Mouse (Mus musculus): ENCODE results near the gene Tk1. TPM values are rescaled to one million over a fixed set of nuclear protein-coding genes. Genes with fewer than 3 reads are reported as not detected.
A peak's percentile ranks its signal among the peaks of the same experiment; 100 is the strongest.

Tk1 gene
- polyA plus RNA-seq, 1 experiment from 2014 or later, result 6.2 TPM

DNA sequence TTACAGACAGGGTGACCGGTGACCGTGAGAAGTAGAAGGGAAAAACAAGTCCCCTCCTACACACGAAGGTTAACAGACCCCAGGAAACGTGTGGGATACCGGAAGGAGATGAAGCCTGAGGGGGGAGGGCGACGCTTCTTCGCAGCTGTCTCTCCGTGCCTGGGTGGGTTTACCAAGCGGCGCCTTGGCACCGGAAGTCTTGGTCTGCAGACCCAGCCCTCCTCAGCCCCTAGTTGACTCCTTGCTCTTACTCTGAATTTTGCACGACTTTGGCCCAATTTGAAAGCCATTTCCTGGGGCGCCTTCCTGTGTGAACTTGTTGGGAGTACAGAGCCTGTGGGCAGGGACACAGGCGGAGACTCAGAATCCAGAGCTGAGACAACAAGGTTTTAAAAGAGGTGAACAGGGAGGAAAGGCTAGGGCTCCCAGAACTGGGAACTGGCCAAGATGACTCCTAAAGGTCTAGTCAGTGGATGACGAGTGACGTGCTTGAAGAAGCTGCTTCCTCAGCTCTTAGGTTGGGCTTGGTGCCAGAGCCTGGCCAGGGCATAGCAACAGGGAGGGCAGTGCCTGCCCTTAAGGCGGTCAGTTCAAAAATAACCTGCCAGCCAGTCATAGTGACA lies 44.6 kb downstream of the Tk1 start:
- Histone ChIP-seq H3K36me3 (ENCODE audit: inconsistent target) (no peaks in the 10 kb centered on the region; the same call in 1 of the 2 replicates), H3K27ac (peak overlapping the region; percentile 98), H3K79me2 (ENCODE audit: inconsistent target) (no peaks in the 10 kb centered on the region), H3K4me3 (ENCODE audit: inconsistent target) (peak overlapping the region; percentile 44)
- WGBS (ENCODE audit: missing documents), result under 1% methylated on average over 18 of the region's 18 CpGs

DNA sequence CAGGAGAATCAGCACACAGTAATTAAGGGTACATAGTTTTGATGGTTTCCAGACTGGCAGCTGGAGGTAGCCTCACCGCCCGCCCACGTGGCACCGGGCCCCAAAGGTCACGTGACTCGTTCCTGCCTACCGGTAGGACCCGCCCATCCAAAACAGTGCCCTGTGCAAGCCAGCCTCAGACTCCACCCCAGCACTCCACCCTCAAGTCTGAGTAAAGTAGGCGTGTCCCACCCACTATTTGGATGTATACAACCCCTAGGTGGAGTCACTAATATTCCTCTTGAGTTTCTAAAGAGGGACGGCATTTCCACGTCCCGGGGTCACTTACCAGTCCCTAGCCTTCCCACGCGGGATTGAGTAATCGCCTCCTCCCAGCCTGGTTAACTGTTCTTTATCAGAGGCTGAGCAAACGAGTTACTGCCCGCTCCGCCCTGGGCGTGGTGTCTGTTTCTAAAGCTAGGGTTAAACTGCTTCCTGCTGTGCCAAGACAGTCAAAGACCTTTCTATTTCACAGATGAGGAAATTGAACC lies 45.2 kb downstream of the Tk1 start:
- H3K4me3 ChIP-seq (ENCODE audit: inconsistent target), result peak overlapping the region; percentile 44
- H3K27ac ChIP-seq, result peak overlapping the region; percentile 98
- no peaks in the 10 kb centered on the region; the same call in 1 of the 2 replicates for H3K36me3 ChIP-seq (ENCODE audit: inconsistent target)
- under 1% methylated on average over 19 of the region's 19 CpGs for WGBS (ENCODE audit: missing documents)
- H3K79me2 ChIP-seq (ENCODE audit: inconsistent target), result no peaks in the 10 kb centered on the region

DNA sequence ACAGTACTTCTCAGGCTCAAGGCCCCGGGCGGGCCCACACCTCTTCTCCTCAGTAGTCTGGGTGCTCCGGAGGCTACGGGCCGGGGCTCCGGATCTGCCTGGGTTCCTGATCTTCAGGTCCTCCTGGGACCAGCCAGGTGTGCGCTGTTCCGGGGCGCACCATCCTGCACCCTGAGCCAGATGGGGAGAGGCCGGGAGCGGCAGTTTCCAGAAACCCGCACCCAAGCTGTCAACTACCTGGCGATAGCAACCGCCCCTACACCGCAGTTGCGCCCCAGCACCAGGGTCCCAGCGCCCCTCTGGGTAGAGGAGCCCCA lies 45.7 kb downstream of the Tk1 start:
- WGBS (ENCODE audit: missing documents), result under 1% methylated on average over 17 of the region's 17 CpGs
- no peaks in the 10 kb centered on the region; the same call in 1 of the 2 replicates for H3K36me3 ChIP-seq (ENCODE audit: inconsistent target)

DNA sequence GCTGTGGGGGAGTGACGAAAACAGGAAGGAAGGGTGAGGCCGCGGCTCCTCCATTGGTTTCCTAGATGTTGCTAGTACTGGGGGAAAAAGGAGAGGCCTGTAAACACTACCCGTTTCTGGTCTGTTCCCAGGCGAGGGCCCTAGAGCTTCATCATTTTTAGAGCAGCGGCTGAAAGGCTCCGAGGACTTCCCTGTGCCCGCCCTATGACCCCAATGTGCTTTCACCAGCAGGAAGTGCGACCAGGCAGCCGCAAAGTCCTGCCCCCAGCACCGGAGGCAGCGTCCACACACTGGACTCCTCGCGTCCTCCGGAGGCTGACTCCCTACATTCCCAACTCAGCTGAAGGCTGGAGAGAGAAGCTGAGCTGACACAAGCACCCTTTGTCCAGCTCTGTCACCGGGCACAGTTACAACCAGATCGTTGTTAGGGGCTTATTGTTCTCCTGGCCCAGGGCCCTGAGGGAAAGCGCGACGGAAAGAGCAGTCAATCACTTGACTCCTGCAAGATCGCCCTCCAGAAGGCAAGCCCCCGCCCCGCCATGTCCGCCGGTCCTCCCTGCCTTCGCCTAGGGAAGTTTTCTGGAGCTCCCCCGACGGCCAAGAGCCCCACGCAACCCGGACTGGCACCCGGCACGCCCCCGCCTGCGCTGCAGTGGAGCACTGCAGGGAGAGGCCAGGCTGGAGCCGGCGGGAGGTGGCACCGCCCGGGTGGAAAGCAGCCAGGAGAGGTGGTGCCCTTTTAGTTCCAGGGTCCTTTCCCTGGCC lies 46.3 kb downstream of the Tk1 start:
- Histone ChIP-seq H3K36me3 (ENCODE audit: inconsistent target) (peaks cover 5% of the 10 kb centered on the region; the same call in 1 of the 2 replicates), H3K4me3 (ENCODE audit: inconsistent target) (peak overlapping the region; percentile 44), H3K27ac (peak overlapping the region; percentile 98), H3K79me2 (ENCODE audit: inconsistent target) (no peaks in the 10 kb centered on the region)
- 1% methylated on average over 38 of the region's 38 CpGs for WGBS (ENCODE audit: missing documents)

More for the DNA sequence above, 45.7 kb downstream of the Tk1 start:
- Histone ChIP-seq H3K27ac (peak overlapping the region; percentile 98), H3K4me3 (ENCODE audit: inconsistent target) (peak overlapping the region; percentile 44), H3K79me2 (ENCODE audit: inconsistent target) (no peaks in the 10 kb centered on the region)

DNA sequence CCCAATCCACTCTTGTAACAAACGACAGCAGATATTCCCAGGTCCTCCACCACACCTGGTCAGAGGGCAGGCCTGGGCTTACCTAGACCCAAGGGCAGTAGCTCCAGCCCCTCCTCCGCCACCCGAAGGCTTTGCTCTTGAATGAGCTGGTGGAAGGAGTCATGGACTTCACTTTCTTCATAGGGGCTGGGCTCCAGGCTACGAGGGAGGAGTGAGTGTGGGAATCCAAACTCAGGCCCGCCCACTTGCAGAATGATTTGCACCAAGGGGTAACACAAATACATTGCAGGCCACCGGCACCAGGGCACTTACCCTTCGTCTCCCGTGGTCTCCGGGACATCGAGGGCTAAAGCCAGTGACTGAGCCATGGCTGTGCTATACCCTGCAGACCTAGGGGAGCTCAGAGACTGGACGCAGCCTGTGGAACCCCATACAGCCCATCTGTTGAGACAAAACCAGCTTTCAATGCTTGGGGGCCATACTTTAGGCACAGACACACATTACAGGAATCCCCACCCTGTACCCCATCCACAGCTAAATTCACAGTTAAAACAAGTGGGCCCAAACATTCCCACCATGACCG lies 47.0 kb downstream of the Tk1 start:
- Histone ChIP-seq H3K79me2 (ENCODE audit: inconsistent target) (no peaks in the 10 kb centered on the region), H3K4me3 (ENCODE audit: inconsistent target) (peak overlapping the region; percentile 44; the same call in 1 of the 2 replicates), H3K27ac (peak overlapping the region; percentile 98), H3K36me3 (ENCODE audit: inconsistent target) (peaks cover 9% of the 10 kb centered on the region; the same call in 1 of the 2 replicates)
- 21% methylated on average over 12 of the region's 12 CpGs for WGBS (ENCODE audit: missing documents)

DNA sequence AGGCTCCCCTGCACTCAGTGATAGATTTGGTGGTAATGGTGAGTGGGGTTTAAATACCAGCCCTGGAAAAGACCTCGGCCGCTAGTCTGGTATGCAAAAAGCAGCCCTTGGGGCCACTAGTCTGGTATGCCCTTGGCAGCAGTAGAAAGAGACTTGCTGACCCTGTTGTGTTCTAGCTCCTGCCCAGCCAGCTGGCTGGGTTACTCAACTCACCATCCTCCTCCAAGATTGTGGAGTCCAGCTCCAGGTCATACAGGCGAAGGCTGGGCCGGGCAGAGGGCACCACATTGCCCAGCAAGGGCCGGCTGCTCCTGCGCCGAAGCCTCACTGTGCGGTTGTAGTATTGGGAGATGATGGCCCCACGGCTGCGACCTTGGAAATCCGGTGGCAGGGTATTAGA lies 47.9 kb downstream of the Tk1 start:
- H3K79me2 ChIP-seq (ENCODE audit: inconsistent target), result no peaks in the 10 kb centered on the region
- H3K36me3 ChIP-seq (ENCODE audit: inconsistent target), result peaks cover 19% of the 10 kb centered on the region; the same call in 1 of the 2 replicates
- no peak overlapping the region for H3K27ac ChIP-seq
- no peak overlapping the region for H3K4me3 ChIP-seq (ENCODE audit: inconsistent target)
- 91% methylated on average over 8 of the region's 11 CpGs for WGBS (ENCODE audit: missing documents)

DNA sequence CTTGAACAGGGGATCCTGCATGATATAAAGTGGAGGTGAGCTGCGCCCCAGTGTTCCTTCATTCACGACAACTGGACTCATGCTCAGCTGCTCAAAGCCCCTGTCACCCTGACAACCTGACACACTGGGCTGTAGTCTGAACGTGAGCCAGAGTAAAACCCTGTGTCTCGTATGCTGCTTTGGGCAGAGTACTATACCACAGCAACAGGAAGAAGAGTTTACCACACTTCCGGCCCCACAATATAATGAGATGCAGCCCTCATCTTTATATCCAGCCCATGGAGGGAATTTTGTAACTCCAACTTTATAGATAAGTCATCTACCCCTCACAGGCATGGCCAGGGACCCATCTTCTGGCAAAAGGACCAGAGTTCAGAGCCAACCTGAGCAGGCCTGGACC lies 48.8 kb downstream of the Tk1 start:
- 39% methylated on average over 5 of the region's 5 CpGs for WGBS (ENCODE audit: missing documents)
- H3K4me3 ChIP-seq (ENCODE audit: inconsistent target), result no peak overlapping the region

DNA sequence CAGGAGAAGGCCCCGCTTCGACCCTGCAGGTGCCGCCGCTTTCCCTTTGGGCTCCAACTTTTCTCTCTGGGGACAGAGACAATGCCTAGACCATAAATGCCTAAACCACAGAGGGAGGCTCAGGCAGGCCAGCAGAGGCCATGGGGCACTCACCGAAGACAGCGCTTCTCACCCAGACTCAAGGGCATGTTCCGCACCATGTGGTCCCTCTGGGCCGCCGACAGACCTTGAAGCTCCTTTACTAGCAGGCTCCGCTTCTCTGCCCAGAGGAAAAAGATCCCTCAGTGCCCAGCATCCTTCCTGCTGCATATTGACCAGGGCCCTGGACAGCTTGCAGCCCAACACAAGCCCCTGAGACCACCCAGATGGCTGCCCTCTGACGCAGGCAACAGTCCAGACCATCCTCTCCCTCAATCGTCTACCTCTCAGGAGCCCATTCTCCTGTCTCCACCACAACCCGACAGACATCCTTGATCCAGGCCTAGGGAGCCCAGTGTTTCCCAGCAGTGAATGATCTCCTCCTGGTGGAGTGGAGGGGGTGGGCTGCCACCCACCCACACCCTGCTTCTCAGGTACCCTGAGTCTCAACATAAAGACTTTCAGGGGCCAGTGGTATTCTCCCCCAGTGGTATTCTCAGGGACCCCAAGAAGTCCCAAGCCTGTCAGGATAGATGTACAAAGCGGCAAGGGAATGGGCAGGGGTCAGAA lies 49.7 kb downstream of the Tk1 start:
- Histone ChIP-seq H3K4me3 (ENCODE audit: inconsistent target) (no peak overlapping the region), H3K27ac (no peak overlapping the region), H3K36me3 (ENCODE audit: inconsistent target) (peaks cover 25% of the 10 kb centered on the region; the same call in 1 of the 2 replicates), H3K79me2 (ENCODE audit: inconsistent target) (no peaks in the 10 kb centered on the region)
- 93% methylated on average over 14 of the region's 14 CpGs for WGBS (ENCODE audit: missing documents)

More for the DNA sequence above, 48.8 kb downstream of the Tk1 start:
- peaks cover 25% of the 10 kb centered on the region; the same call in 1 of the 2 replicates for H3K36me3 ChIP-seq (ENCODE audit: inconsistent target)
- no peaks in the 10 kb centered on the region for H3K79me2 ChIP-seq (ENCODE audit: inconsistent target)
- no peak overlapping the region for H3K27ac ChIP-seq

DNA sequence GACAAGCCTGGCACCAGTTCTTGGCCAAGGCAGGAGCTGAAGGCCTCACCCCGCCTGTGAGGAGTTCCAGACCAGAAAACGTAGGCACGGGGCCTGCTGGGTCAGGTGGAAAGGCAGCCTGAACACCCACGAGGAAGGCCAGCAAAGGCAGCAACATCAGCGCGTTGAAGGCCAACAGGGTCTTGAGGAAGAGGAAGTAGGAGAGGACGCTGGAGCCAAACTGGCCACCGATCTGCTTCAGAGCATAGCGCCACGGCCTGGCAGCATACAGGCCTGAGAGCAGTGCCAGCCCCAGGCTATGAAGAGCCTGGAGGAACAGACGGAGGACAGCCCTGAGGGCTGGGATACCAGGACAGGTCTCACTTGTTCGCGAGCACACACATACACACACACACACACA lies 50.4 kb downstream of the Tk1 start:
- WGBS (ENCODE audit: missing documents), result 62% methylated on average over 10 of the region's 13 CpGs
- H3K27ac ChIP-seq, result no peak overlapping the region

DNA sequence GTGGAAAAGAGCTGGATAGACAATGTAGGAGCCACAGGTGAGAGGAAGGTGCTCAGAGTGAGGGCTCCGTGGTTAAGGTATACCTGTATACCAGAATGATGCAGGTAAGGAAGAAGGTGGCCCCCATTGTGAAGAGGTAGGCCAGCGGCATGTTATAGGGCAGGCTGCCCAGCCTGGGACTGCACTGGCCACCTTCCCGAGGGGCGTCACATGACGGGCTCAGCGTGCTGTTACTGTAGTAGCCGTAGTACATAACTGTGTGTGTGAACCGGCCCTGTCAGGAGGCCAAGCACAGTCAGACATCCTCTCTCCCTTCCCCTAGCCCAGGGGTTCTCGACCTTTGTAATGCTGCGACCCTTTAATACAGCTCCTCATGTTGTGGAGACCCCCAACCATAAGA lies 51.0 kb downstream of the Tk1 start:
- 94% methylated on average over 10 of the region's 10 CpGs for WGBS (ENCODE audit: missing documents)
- no peaks in the 10 kb centered on the region for H3K79me2 ChIP-seq (ENCODE audit: inconsistent target)
- H3K4me3 ChIP-seq (ENCODE audit: inconsistent target), result no peak overlapping the region
- H3K36me3 ChIP-seq (ENCODE audit: inconsistent target), result peaks cover 25% of the 10 kb centered on the region; the same call in 1 of the 2 replicates
- H3K27ac ChIP-seq, result no peak overlapping the region

More for the DNA sequence above, 50.4 kb downstream of the Tk1 start:
- Histone ChIP-seq H3K4me3 (ENCODE audit: inconsistent target) (no peak overlapping the region), H3K79me2 (ENCODE audit: inconsistent target) (no peaks in the 10 kb centered on the region), H3K36me3 (ENCODE audit: inconsistent target) (peaks cover 25% of the 10 kb centered on the region; the same call in 1 of the 2 replicates)

DNA sequence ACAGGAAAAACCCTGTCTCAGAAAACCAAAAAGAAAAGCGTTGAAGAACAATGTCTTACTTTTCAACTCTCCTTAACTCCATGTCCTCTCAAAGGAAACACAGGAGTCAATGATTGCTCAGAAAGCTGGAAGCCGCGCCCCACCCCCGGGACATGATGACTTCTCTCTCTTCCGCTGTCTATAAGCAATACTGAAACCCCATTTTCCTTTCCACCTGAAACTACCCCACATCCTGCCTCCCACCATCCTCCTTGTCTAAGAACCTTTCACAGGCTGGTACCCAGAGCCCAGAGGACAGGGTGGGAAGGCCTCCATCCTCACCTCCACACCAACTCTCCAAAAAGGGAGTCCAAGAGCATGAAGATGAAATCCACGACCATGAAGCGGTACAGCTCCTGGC lies 53.5 kb downstream of the Tk1 start:
- 99% methylated on average over 7 of the region's 7 CpGs for WGBS (ENCODE audit: missing documents)
- H3K27ac ChIP-seq, result no peak overlapping the region
- no peaks in the 10 kb centered on the region for H3K79me2 ChIP-seq (ENCODE audit: inconsistent target)
- peaks cover 25% of the 10 kb centered on the region; the same call in 1 of the 2 replicates for H3K36me3 ChIP-seq (ENCODE audit: inconsistent target)
- no peak overlapping the region for H3K4me3 ChIP-seq (ENCODE audit: inconsistent target)

DNA sequence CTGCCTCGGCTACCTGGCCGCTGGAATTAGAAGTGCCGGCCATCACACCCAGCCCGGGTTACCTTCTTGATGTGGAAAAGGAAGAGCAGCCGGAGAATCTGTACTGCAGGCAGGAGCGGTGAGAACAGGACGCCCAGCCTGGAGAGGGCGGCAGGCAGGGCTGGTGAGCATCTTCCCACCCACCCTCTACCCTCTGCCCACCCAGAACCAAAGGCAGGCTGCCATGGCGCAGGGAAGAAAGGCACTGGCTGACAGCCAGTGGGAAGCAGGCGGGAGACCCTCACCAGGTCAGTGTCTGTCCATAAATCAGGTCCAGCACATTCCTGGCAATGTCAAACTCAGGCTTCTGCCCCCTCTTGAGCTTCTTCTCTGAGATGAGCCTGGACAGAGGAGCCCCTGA lies 55.5 kb downstream of the Tk1 start:
- H3K36me3 ChIP-seq (ENCODE audit: inconsistent target), result peaks cover 35% of the 10 kb centered on the region; the same call in 1 of the 2 replicates
- no peak overlapping the region for H3K27ac ChIP-seq
- H3K79me2 ChIP-seq (ENCODE audit: inconsistent target), result no peaks in the 10 kb centered on the region
- H3K4me3 ChIP-seq (ENCODE audit: inconsistent target), result no peak overlapping the region
- WGBS (ENCODE audit: missing documents), result 93% methylated on average over 10 of the region's 10 CpGs

DNA sequence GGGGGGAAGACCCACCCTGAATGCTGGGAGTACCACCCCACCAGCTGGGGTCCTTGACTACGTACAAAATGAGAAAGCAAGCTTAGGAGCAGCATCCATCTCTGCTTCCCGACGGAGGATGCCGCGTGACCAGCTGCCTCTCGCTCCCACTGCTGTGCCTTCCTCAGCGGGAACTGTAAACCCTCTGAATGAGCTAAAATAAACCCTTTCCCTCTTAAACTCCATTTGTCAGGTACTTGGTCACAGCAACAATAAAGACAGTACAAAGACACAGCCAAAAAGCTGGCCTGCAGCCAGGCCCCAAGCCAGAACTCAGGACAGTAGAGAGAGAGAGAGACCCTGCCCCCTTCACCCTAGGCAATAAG lies 56.2 kb downstream of the Tk1 start:
- H3K4me3 ChIP-seq (ENCODE audit: inconsistent target), result no peak overlapping the region
- no peaks in the 10 kb centered on the region for H3K79me2 ChIP-seq (ENCODE audit: inconsistent target)
- H3K27ac ChIP-seq, result no peak overlapping the region
- 94% methylated on average over 7 of the region's 7 CpGs for WGBS (ENCODE audit: missing documents)
- peaks cover 38% of the 10 kb centered on the region; the same call in 1 of the 2 replicates for H3K36me3 ChIP-seq (ENCODE audit: inconsistent target)

Measured in macrophage (primary cell).